In the genomic region with DNA sequence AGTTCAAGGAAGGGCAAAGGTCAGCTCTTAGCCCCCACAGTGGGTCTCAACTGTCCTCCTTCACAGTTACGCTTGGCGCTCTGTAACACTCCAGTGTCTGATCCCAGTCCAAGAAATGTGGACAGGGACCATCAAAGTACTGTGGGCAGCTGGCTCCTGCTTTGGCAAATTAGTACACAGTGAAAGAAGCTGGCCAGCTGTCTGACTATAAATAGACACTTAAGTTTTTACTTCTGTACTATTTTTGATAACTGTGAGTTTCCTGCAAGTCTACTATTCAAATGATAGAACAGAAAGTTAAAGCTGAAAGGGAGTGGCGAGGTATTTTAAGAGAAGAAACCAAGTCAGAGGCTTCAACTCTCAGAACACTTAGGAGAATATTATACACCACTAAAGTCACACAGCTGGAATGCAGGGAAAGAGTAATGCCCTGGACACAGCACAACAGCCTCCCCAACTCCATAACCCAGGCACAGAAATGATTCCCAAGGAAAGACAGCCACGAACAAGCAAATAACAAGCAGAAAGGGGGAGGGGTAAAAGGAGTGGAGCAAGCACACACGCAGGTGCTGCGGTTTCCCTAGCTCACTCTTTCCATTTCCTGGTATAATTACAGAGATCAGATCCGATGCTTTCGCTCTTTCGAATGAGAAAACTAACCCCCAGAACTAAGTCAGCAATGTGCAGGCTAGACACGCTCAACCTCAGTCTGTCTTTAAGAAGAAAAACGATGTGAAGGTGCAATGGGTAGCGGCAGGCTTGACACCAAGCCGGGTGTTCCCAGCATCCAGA, we compare ENCODE assay signal across 13 mouse cellular contexts. TPM values are rescaled to one million over a fixed set of nuclear protein-coding genes. Genes with fewer than 3 reads are reported as not detected.
DNase-seq lines count a peak whose midpoint lies in the region; ATAC-seq and TF ChIP-seq lines count a peak whose summit lies in the region.
"Had no signal": no experiment of that assay in that cellular context is flagged by ENCODE, and none has a peak within 500 bp of the region (broad histone marks: within the 10 kb centered on the region; RNA-seq: fewer than 3 reads in every experiment).

No protein-coding gene starts in this region.

- H3K4me2 ChIP-seq in stomach, postnatal 0 days (replicated peaks; ENCODE audit: low read depth), result no peak overlapping the region
- H3K4me2 ChIP-seq: heart, embryonic 15.5 days; hindbrain, embryonic 14.5 days; liver, embryonic 11.5 days had no signal

- no peaks in the 10 kb centered on the region for H3K9me3 ChIP-seq in stomach, postnatal 0 days (ENCODE audit: control insufficient read depth, low read length)
- H3K9me3 ChIP-seq: heart, embryonic 15.5 days had no signal

- TF ChIP-seq POLR2A in kidney, adult 2 months (IDR thresholded peaks at IDR 0.05; ENCODE audit: low read depth, low read length), result no peak

- no peak overlapping the region for H3K27ac ChIP-seq in kidney, adult 2 months (ENCODE audit: insufficient read depth, low read depth, low read length)
- no peak overlapping the region for H3K27ac ChIP-seq in stomach, postnatal 0 days (replicated peaks)
- H3K27ac ChIP-seq: heart, embryonic 15.5 days; hindbrain, embryonic 14.5 days had no signal

- intact Hi-C loops in heart, postnatal 25 days (cut with DNase I), result no loop called here

- no peak for TF ChIP-seq CTCF in kidney, adult 2 months (conservative IDR thresholded peaks at IDR 0.05; ENCODE audit: insufficient read depth, insufficient read length, low read depth, low read length)
- TF ChIP-seq CTCF in stomach, postnatal 0 days (IDR thresholded peaks at IDR 0.05; ENCODE audit: low read depth), result no peak

- DNase-seq in kidney, adult 2 months, result peak; percentile 21
- no peak for DNase-seq in kidney, adult 8-10 months
- peak; percentile 78 for DNase-seq in CD4-positive helper T cell, adult 2 months (ENCODE audit: low read depth, low spot score)
- DNase-seq in brain, adult 2 months (ENCODE audit: low read depth, low spot score), result peak; percentile 41
- no peak for DNase-seq in stomach, postnatal 0 days (ENCODE audit: low spot score)
- DNase-seq in c-Kit-positive CD71-positive TER-119-positive erythroid progenitor cells, embryonic 14.5 days (ENCODE audit: low spot score), result no peak
- no peak for DNase-seq in heart, postnatal 25 days (ENCODE audit: low spot score)
- DNase-seq: adrenal gland, postnatal 14 days; forebrain, postnatal 0 days had no signal

- WGBS in kidney, adult 2 months, result 68% methylated on average over 13 of the region's 13 CpGs
- WGBS in stomach, postnatal 0 days, result 73% methylated on average over 13 of the region's 13 CpGs

- no peaks in the 10 kb centered on the region for H3K36me3 ChIP-seq in kidney, adult 2 months (ENCODE audit: control insufficient read depth, insufficient read depth, low read length)
- no peaks in the 10 kb centered on the region; the same call in 1 of the 2 replicates for H3K36me3 ChIP-seq in stomach, postnatal 0 days (ENCODE audit: control insufficient read depth, insufficient read depth, low read length)
- H3K36me3 ChIP-seq: heart, embryonic 15.5 days had no signal

- no peak for TF ChIP-seq EP300 in stomach, postnatal 0 days (optimal IDR thresholded peaks at IDR 0.05)

- H3K4me3 ChIP-seq in kidney, adult 2 months (ENCODE audit: insufficient read depth, low read depth, low read length), result no peak overlapping the region
- no peak overlapping the region for H3K4me3 ChIP-seq in stomach, postnatal 0 days (ENCODE audit: low read depth, low read length)
- H3K4me3 ChIP-seq: heart, embryonic 15.5 days had no signal

- no peak overlapping the region for H3K9ac ChIP-seq in stomach, postnatal 0 days (ENCODE audit: low read length)
- H3K9ac ChIP-seq: forebrain, postnatal 0 days; heart, embryonic 15.5 days; hindbrain, embryonic 14.5 days had no signal

- peaks cover 8% of the 10 kb centered on the region; the same call in 1 of the 2 replicates for H3K4me1 ChIP-seq in kidney, adult 2 months (ENCODE audit: control insufficient read depth, insufficient read depth, low read length)
- no peaks in the 10 kb centered on the region for H3K4me1 ChIP-seq in stomach, postnatal 0 days (replicated peaks; ENCODE audit: control insufficient read depth, insufficient read depth)

- ATAC-seq in stomach, postnatal 0 days (ENCODE audit: low FRiP score, low TSS enrichment), result peak; percentile 36; the same call in 1 of the 2 replicates
- ATAC-seq: forebrain, postnatal 0 days had no signal

- no peaks in the 10 kb centered on the region for H3K27me3 ChIP-seq in kidney, adult 2 months (replicated peaks; ENCODE audit: control insufficient read depth, insufficient read depth, low read length)
- no peaks in the 10 kb centered on the region for H3K27me3 ChIP-seq in stomach, postnatal 0 days (ENCODE audit: control insufficient read depth, insufficient read depth, low read length)
- H3K27me3 ChIP-seq: heart, embryonic 15.5 days had no signal

RNA-seq across cellular contexts. Expression of a gene that starts 25.7 kb away (rescaled TPM):
- 2.3 and 5.3 TPM in 2 replicates for polyA plus RNA-seq in kidney, adult 2 months (2012; rRNA removed)
- 94.8 and 99.4 TPM in 2 replicates for polyA plus RNA-seq in stomach, postnatal 0 days (2015; fragmentation: Nextera tagmentation; extraction: Ambion mirVana)
- 10 to 100 TPM; 23.6 to 27.5 TPM for total RNA-seq in heart, postnatal 25 days (2021)

RNA-seq across cellular contexts. Expression of a gene that starts 42.3 kb away (rescaled TPM):
- 1.4 TPM in 2 replicates for polyA plus RNA-seq in kidney, adult 2 months (2012; rRNA removed)
- polyA plus RNA-seq in stomach, postnatal 0 days (2015; fragmentation: Nextera tagmentation; extraction: Ambion mirVana), result 4.5 and 8.1 TPM in 2 replicates
- total RNA-seq in heart, postnatal 25 days (2021), result under 1 TPM; 0.42 to 0.75 TPM
- total RNA-seq: megakaryocyte-erythroid progenitor cell, adult 5-6 weeks had no signal

Comparison
In these comparisons a context has a peak if more than half of its experiments do, and no peak if none do; other contexts are left out.
1. DNase-seq: peak in kidney, adult 2 months (single experiment), CD4-positive helper T cell, adult 2 months (single experiment) and brain, adult 2 months (single experiment); none in kidney, adult 8-10 months (0 of 2), stomach, postnatal 0 days (single experiment), c-Kit-positive CD71-positive TER-119-positive erythroid progenitor cells, embryonic 14.5 days (single experiment) and heart, postnatal 25 days (single experiment).
2. RNA of a gene that starts 25.7 kb away (polyA plus RNA-seq): 94.8 to 99.4 TPM in stomach, postnatal 0 days; 2.3 to 5.3 TPM in kidney, adult 2 months; every median in the first group is over 10 times any median in the second.